ENCODE assay signal across 12 mouse cellular contexts in the genomic region with DNA sequence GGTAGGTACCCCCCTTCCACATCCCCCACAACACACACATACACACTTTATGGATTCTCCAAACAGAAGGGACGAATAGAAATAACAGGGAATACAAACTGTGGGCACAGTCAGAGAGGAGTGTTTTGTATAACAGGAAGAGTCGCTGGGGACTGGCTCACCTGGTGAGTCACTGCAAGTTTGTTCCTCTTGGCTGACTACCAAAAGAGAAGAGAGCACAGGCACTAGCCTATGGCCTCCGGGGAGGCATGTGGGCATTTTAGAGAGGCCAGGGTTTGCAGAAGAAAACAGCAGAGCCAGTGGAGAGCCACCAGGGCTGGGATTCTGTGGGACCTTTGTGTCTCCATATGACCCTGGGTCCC. TPM values are rescaled to one million over a fixed set of nuclear protein-coding genes. Genes with fewer than 3 reads are reported as not detected.
DNase-seq lines count a peak whose midpoint lies in the region; ATAC-seq and TF ChIP-seq lines count a peak whose summit lies in the region.
"Had no signal": no experiment of that assay in that cellular context is flagged by ENCODE, and none has a peak within 500 bp of the region (broad histone marks: within the 10 kb centered on the region; RNA-seq: fewer than 3 reads in every experiment).

No protein-coding gene starts in this region.

- no peak overlapping the region for H3K4me3 ChIP-seq in liver, postnatal 0 days (ENCODE audit: low read depth, low read length)
- H3K4me3 ChIP-seq in intestine, embryonic 15.5 days (replicated peaks) = no peak overlapping the region
- H3K4me3 ChIP-seq in limb, embryonic 14.5 days (replicated peaks; ENCODE audit: low read length) = no peak overlapping the region
- H3K4me3 ChIP-seq in stomach, embryonic 15.5 days (replicated peaks) = no peak overlapping the region
- H3K4me3 ChIP-seq in forebrain, embryonic 16.5 days (replicated peaks; ENCODE audit: low read length) = no peak overlapping the region
- H3K4me3 ChIP-seq: forebrain, embryonic 13.5 days; hindbrain, embryonic 10.5 days had no signal

- no peak overlapping the region for H3K27ac ChIP-seq in liver, postnatal 0 days (ENCODE audit: low read depth)
- H3K27ac ChIP-seq in intestine, embryonic 15.5 days = peak overlapping the region; percentile 22; the same call in 1 of the 2 replicates
- peak overlapping the region; percentile 55 for H3K27ac ChIP-seq in limb, embryonic 14.5 days (replicated peaks; ENCODE audit: low read depth, low read length)
- H3K27ac ChIP-seq in stomach, embryonic 15.5 days = peak overlapping the region; percentile 93
- H3K27ac ChIP-seq in forebrain, embryonic 16.5 days (ENCODE audit: low read length) = no peak overlapping the region
- H3K27ac ChIP-seq: hindbrain, embryonic 10.5 days; macrophage had no signal

- ATAC-seq in liver, postnatal 0 days = peak; percentile 50; the same call in 1 of the 2 replicates
- peak; percentile 80 for ATAC-seq in intestine, embryonic 15.5 days
- peak; percentile 43 for ATAC-seq in limb, embryonic 14.5 days (ENCODE audit: low FRiP score, low read depth)
- peak; percentile 82; the same call in 1 of the 2 replicates for ATAC-seq in stomach, embryonic 15.5 days (ENCODE audit: insufficient read depth, low FRiP score, low read depth)
- no peak for ATAC-seq in forebrain, embryonic 16.5 days
- ATAC-seq: forebrain, embryonic 13.5 days had no signal

- no peak overlapping the region for H3K4me2 ChIP-seq in liver, postnatal 0 days (ENCODE audit: low read depth, low read length)
- no peak overlapping the region for H3K4me2 ChIP-seq in intestine, embryonic 15.5 days (replicated peaks)
- no peak overlapping the region for H3K4me2 ChIP-seq in limb, embryonic 14.5 days (replicated peaks; ENCODE audit: low read depth, low read length, severe bottlenecking)
- no peak overlapping the region for H3K4me2 ChIP-seq in stomach, embryonic 15.5 days
- no peak overlapping the region for H3K4me2 ChIP-seq in forebrain, embryonic 16.5 days (ENCODE audit: low read length)
- H3K4me2 ChIP-seq: forebrain, embryonic 13.5 days had no signal

- H3K36me3 ChIP-seq in liver, postnatal 0 days (replicated peaks; ENCODE audit: insufficient read depth, low read length) = no peaks in the 10 kb centered on the region
- no peaks in the 10 kb centered on the region for H3K36me3 ChIP-seq in intestine, embryonic 15.5 days
- no peaks in the 10 kb centered on the region for H3K36me3 ChIP-seq in limb, embryonic 14.5 days (ENCODE audit: control insufficient read depth, insufficient read depth, low read length)
- H3K36me3 ChIP-seq in stomach, embryonic 15.5 days = no peaks in the 10 kb centered on the region
- H3K36me3 ChIP-seq in forebrain, embryonic 16.5 days (ENCODE audit: control insufficient read depth, insufficient read depth) = no peaks in the 10 kb centered on the region
- H3K36me3 ChIP-seq: hindbrain, embryonic 10.5 days had no signal

- no peaks in the 10 kb centered on the region for H3K9me3 ChIP-seq in liver, postnatal 0 days (ENCODE audit: low read length)
- no peaks in the 10 kb centered on the region for H3K9me3 ChIP-seq in intestine, embryonic 15.5 days
- H3K9me3 ChIP-seq in limb, embryonic 14.5 days (ENCODE audit: control insufficient read depth, low read length) = no peaks in the 10 kb centered on the region
- no peaks in the 10 kb centered on the region for H3K9me3 ChIP-seq in stomach, embryonic 15.5 days
- no peaks in the 10 kb centered on the region for H3K9me3 ChIP-seq in forebrain, embryonic 16.5 days (ENCODE audit: control insufficient read depth, low read length)
- H3K9me3 ChIP-seq: forebrain, embryonic 13.5 days; hindbrain, embryonic 10.5 days had no signal

- no peak for TF ChIP-seq EP300 in liver, postnatal 0 days (IDR thresholded peaks at IDR 0.05; ENCODE audit: low read depth)

- H3K4me1 ChIP-seq in liver, postnatal 0 days (ENCODE audit: insufficient read depth) = no peaks in the 10 kb centered on the region
- H3K4me1 ChIP-seq in intestine, embryonic 15.5 days (replicated peaks) = no peaks in the 10 kb centered on the region
- peaks cover 23% of the 10 kb centered on the region for H3K4me1 ChIP-seq in limb, embryonic 14.5 days (ENCODE audit: control insufficient read depth, insufficient read depth, low read length)
- 0 out of 2 replicates have a peak, but pooled peaks cover 5% of the 10 kb centered on the region for H3K4me1 ChIP-seq in stomach, embryonic 15.5 days
- peaks cover 4% of the 10 kb centered on the region; the same call in 1 of the 2 replicates for H3K4me1 ChIP-seq in forebrain, embryonic 16.5 days (replicated peaks; ENCODE audit: control insufficient read depth, insufficient read depth, low read length)

- intact Hi-C loops in heart, postnatal 14 days (cut with DNase I) = no loop called here

- TF ChIP-seq POLR2A in limb, embryonic 14.5 days (IDR thresholded peaks at IDR 0.05; ENCODE audit: borderline replicate concordance, extremely low read depth, insufficient read depth, insufficient read length) = no peak

- no peaks in the 10 kb centered on the region for H3K27me3 ChIP-seq in liver, postnatal 0 days (ENCODE audit: insufficient read depth, low read length)
- no peaks in the 10 kb centered on the region for H3K27me3 ChIP-seq in intestine, embryonic 15.5 days (replicated peaks)
- H3K27me3 ChIP-seq in limb, embryonic 14.5 days (ENCODE audit: control insufficient read depth, insufficient read depth, low read length) = no peaks in the 10 kb centered on the region
- no peaks in the 10 kb centered on the region for H3K27me3 ChIP-seq in stomach, embryonic 15.5 days (replicated peaks)
- H3K27me3 ChIP-seq in forebrain, embryonic 16.5 days (replicated peaks; ENCODE audit: control insufficient read depth, insufficient read depth, low read length) = no peaks in the 10 kb centered on the region
- H3K27me3 ChIP-seq: forebrain, embryonic 13.5 days had no signal

- 52% methylated on average over 3 of the region's 3 CpGs for WGBS in liver, postnatal 0 days (ENCODE audit: insufficient replicate concordance)
- 53% methylated on average over 3 of the region's 3 CpGs for whole genome bisulfite sequencing in intestine, embryonic 15.5 days
- WGBS in limb, embryonic 14.5 days = 42% methylated on average over 3 of the region's 3 CpGs
- WGBS in stomach, embryonic 15.5 days = 47% methylated on average over 3 of the region's 3 CpGs
- 51% methylated on average over 3 of the region's 3 CpGs for WGBS in forebrain, embryonic 16.5 days

- TF ChIP-seq CTCF in liver, postnatal 0 days (IDR thresholded peaks at IDR 0.05; ENCODE audit: low read depth) = no peak

- no peak for DNase-seq in liver, postnatal 0 days
- DNase-seq in liver = no peak
- peak; percentile 20 for DNase-seq in limb, embryonic 14.5 days (ENCODE audit: low spot score)
- no peak for DNase-seq in cerebellum, postnatal 36 days
- DNase-seq in heart, postnatal 14 days = no peak
- DNase-seq: thymus, postnatal 4 days had no signal

- H3K9ac ChIP-seq in liver, postnatal 0 days (replicated peaks) = no peak overlapping the region
- peak overlapping the region; percentile 8; the same call in 1 of the 2 replicates for H3K9ac ChIP-seq in intestine, embryonic 15.5 days
- no peak overlapping the region for H3K9ac ChIP-seq in limb, embryonic 14.5 days (ENCODE audit: low read depth, low read length, severe bottlenecking)
- no peak overlapping the region for H3K9ac ChIP-seq in stomach, embryonic 15.5 days
- no peak overlapping the region for H3K9ac ChIP-seq in forebrain, embryonic 16.5 days (replicated peaks; ENCODE audit: low read depth, low read length)
- H3K9ac ChIP-seq: forebrain, embryonic 13.5 days had no signal

RNA-seq across cellular contexts. Expression of a gene that starts 18.8 kb away (rescaled TPM):
- 11.9 and 14.7 TPM in 2 replicates for polyA plus RNA-seq in liver, postnatal 0 days (2015; fragmentation: Nextera tagmentation; extraction: Ambion mirVana)
- polyA plus RNA-seq in intestine, embryonic 15.5 days (2015; fragmentation: Nextera tagmentation; extraction: Ambion mirVana) = 74.8 and 76.0 TPM in 2 replicates
- 70.1 and 91.7 TPM in 2 replicates for polyA plus RNA-seq in limb, embryonic 14.5 days (2012; rRNA removed)
- 103 and 113 TPM in 2 replicates for polyA plus RNA-seq in limb, embryonic 14.5 days (2014; fragmentation: Nextera tagmentation; extraction: Ambion mirVana)
- polyA plus RNA-seq in stomach, embryonic 15.5 days (2015; fragmentation: Nextera tagmentation; extraction: Ambion mirVana) = 80.5 and 87.0 TPM in 2 replicates
- total RNA-seq in heart, postnatal 14 days (2021) = 10 to 100 TPM; 28.4 to 29.5 TPM
- polyA plus RNA-seq in forebrain, embryonic 16.5 days (2015; fragmentation: Nextera tagmentation; extraction: Ambion mirVana) = 74.3 and 79.0 TPM in 2 replicates

RNA-seq across cellular contexts. Expression of a gene that starts 49.1 kb away (rescaled TPM):
- 15.1 and 18.4 TPM in 2 replicates for polyA plus RNA-seq in liver, postnatal 0 days (2015; fragmentation: Nextera tagmentation; extraction: Ambion mirVana)
- 60.1 and 61.6 TPM in 2 replicates for polyA plus RNA-seq in intestine, embryonic 15.5 days (2015; fragmentation: Nextera tagmentation; extraction: Ambion mirVana)
- polyA plus RNA-seq in limb, embryonic 14.5 days (2012; rRNA removed) = 38.7 and 39.8 TPM in 2 replicates
- polyA plus RNA-seq in limb, embryonic 14.5 days (2014; fragmentation: Nextera tagmentation; extraction: Ambion mirVana) = 60.8 and 70.8 TPM in 2 replicates
- 52.6 and 54.9 TPM in 2 replicates for polyA plus RNA-seq in stomach, embryonic 15.5 days (2015; fragmentation: Nextera tagmentation; extraction: Ambion mirVana)
- 10 to 100 TPM; 12.5 to 14.4 TPM for total RNA-seq in heart, postnatal 14 days (2021)
- 54.2 and 58.2 TPM in 2 replicates for polyA plus RNA-seq in forebrain, embryonic 16.5 days (2015; fragmentation: Nextera tagmentation; extraction: Ambion mirVana)

Comparison
In these comparisons a context has a peak if more than half of its experiments do, and no peak if none do; other contexts are left out.
1. H3K27ac ChIP-seq: peak in intestine, embryonic 15.5 days (single experiment), limb, embryonic 14.5 days (single experiment) and stomach, embryonic 15.5 days (single experiment); none in liver, postnatal 0 days (single experiment) and forebrain, embryonic 16.5 days (single experiment).